Mouse (Mus musculus) liver, embryonic 16.5 days (tissue): ENCODE data around the gene Mad1l1. TPM values are rescaled to one million over a fixed set of nuclear protein-coding genes. Genes with fewer than 3 reads are reported as not detected.

Experiments
- ATAC-seq: fragments of 200-750 bp; cut with Nextera tagmentation; 2 replicates; pipeline ENCODE4 v1.8.0; 2017; ENCODE audit warnings: low read depth, mild to moderate bottlenecking, moderate number of reproducible peaks, moderate library complexity
- H3K27ac ChIP-seq: fragments of 300-500 bp; sonication (generic); 2 replicates; pipeline ENCODE4 v1.5.1; 2014; ENCODE audit warnings: mild to moderate bottlenecking, low read length
- H3K27me3 ChIP-seq: fragments of 300-500 bp; sonication (generic); 2 replicates; pipeline ENCODE4 v1.6.1; 2014; ENCODE audit warnings: low read depth, low read length, mixed read lengths; ENCODE audit not compliant: control insufficient read depth, insufficient read depth
- H3K36me3 ChIP-seq: fragments of 300-500 bp; sonication (generic); 2 replicates; pipeline ENCODE4 v1.6.1; 2014; ENCODE audit warnings: mild to moderate bottlenecking; ENCODE audit not compliant: control insufficient read depth, insufficient read depth
- H3K4me1 ChIP-seq: fragments of 300-500 bp; sonication (generic); 2 replicates; pipeline ENCODE4 v1.6.1; 2014; ENCODE audit warnings: low read depth, low read length, mixed read lengths; ENCODE audit not compliant: control insufficient read depth
- H3K4me2 ChIP-seq: fragments of 300-500 bp; sonication (generic); 2 replicates; pipeline ENCODE4 v1.6.1; 2014; ENCODE audit warnings: low read depth, low read length, mixed read lengths
- H3K4me3 ChIP-seq: fragments of 300-500 bp; sonication (generic); 2 replicates; pipeline ENCODE4 v1.5.1; 2014; ENCODE audit warnings: low read depth, mild to moderate bottlenecking, low read length
- H3K9ac ChIP-seq: fragments of 300-500 bp; sonication (generic); 2 replicates; pipeline ENCODE4 v1.6.1; 2014; ENCODE audit warnings: low read depth, low read length
- H3K9me3 ChIP-seq: fragments of 300-500 bp; sonication (generic); replicated peaks from 2 replicates; pipeline ENCODE4 v1.6.1; 2016; ENCODE audit warnings: low read length; ENCODE audit not compliant: control insufficient read depth
- WGBS: fragments of 180-500 bp; shearing (Covaris S2); extraction: QIAGEN DNeasy Blood & Tissue Kit; methylation state at CpG from one replicate; pipeline ENCODE4 v1.1.7; 2014; ENCODE audit not compliant: insufficient replicate concordance; 5-methylcytosine and 5-hydroxymethylcytosine counted together
- polyA plus RNA-seq: library from polyadenylated mRNA; unstranded; fragments of >200 nt; fragmentation: Nextera tagmentation; extraction: Ambion mirVana; gene quantifications from 2 replicates; pipeline ENCODE4 v1.2.1, GENCODE M21; 2015

Mad1l1 gene
- polyA plus RNA-seq, 1 experiment from 2014 or later: 19.3 TPM

DNA sequence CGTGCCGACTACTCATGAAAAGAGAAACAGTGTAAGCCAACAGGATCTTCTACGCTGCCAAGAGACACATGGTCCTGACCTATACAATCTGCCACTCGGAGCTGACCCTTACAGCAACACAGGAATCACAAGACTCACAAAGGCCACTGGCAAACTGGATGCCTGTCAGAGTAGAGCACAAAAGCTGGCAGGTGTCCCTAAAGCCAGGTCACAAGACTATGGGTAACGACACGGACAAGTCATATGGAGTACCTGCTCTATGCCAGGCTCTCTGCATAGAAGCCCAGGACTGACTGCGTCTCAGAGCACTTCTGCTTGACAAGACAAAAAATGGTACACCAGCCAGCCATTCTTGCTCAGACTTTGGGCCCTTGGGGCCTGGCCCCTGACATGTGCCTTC is 234.1 kb downstream of the Mad1l1 start:
- no peaks in the 10 kb centered on the region for H3K4me1 ChIP-seq
- no peak overlapping the region for H3K4me2 ChIP-seq
- H3K9ac ChIP-seq: no peak overlapping the region
- WGBS: 78% methylated on average over 7 of the region's 7 CpGs
- ATAC-seq: no peak
- no peaks in the 10 kb centered on the region for H3K27me3 ChIP-seq
- no peak overlapping the region for H3K4me3 ChIP-seq
- H3K27ac ChIP-seq: no peak overlapping the region
- H3K9me3 ChIP-seq: no peaks in the 10 kb centered on the region
- H3K36me3 ChIP-seq: no peaks in the 10 kb centered on the region

GRCm38 (mm10) chr5:140084341-140084740 is 237.0 kb downstream of the Mad1l1 start:
- no peak for ATAC-seq

DNA sequence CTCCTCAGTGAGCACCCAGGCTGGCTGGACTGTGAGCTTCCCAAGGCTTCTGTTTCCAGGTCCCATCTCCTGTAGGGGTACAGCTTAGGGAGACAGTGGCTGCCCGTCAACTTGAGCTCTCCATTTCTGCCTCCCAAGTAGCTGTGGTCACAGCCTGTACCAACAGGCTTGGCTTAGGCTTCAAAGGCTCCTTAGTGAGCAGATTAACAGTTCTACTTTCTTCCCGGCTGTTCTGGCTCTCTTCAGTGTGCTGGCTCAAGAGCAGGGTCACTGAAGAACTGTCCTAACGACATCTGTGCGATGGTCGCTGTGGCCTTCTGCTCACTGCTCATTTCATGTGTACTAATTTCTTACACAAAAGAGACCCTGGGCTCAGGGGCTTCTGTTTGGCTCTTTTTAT is 237.4 kb downstream of the Mad1l1 start:
- ATAC-seq: no peak
- Histone ChIP-seq H3K9ac (no peak overlapping the region), H3K4me1 (no peaks in the 10 kb centered on the region), H3K4me2 (no peak overlapping the region), H3K4me3 (no peak overlapping the region), H3K27me3 (no peaks in the 10 kb centered on the region), H3K36me3 (no peaks in the 10 kb centered on the region), H3K27ac (no peak overlapping the region), H3K9me3 (no peaks in the 10 kb centered on the region)
- WGBS: 79% methylated on average over 5 of the region's 5 CpGs

More at GRCm38 (mm10) chr5:140084341-140084740, 237.0 kb downstream of the Mad1l1 start:
- Histone ChIP-seq H3K27me3 (no peaks in the 10 kb centered on the region), H3K4me3 (no peak overlapping the region), H3K4me2 (no peak overlapping the region), H3K4me1 (no peaks in the 10 kb centered on the region), H3K36me3 (no peaks in the 10 kb centered on the region), H3K9ac (no peak overlapping the region), H3K9me3 (no peaks in the 10 kb centered on the region), H3K27ac (no peak overlapping the region)
- WGBS: 84% methylated on average over 6 of the region's 6 CpGs

DNA sequence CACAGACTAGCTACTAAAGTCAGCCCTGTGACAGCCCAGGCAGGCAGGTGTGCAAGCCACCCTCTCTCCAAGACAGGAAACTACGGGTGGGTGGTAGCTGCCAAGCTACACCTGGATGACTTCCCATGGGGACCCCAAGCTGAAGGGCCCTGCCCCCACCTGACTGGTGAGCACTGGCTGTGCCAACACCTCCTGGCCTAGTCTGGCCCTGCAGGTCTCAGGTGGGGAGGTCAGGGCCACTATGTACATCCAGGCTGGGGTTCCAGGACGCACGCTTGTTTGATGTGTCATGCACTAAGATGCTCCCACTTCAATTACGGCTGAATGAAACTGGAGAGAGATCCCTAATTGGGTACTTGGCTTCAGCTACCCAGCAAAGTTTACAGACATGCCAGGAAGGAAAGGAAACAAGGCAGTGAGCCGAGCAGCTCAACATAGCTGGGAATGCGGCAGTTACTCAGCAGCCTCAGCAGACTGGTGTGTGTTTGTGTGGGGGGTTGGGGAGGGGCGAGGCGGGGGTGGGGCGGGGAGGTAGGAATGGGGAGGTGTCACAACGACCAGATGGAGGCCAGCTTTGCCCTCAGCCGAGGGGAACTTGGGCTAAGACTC is 239.0 kb downstream of the Mad1l1 start:
- no peak overlapping the region for H3K4me3 ChIP-seq
- no peak overlapping the region for H3K27ac ChIP-seq
- no peak for ATAC-seq
- H3K27me3 ChIP-seq: no peaks in the 10 kb centered on the region
- no peak overlapping the region for H3K9ac ChIP-seq
- H3K4me1 ChIP-seq: no peaks in the 10 kb centered on the region
- H3K36me3 ChIP-seq: no peaks in the 10 kb centered on the region
- 61% methylated on average over 11 of the region's 11 CpGs for WGBS
- H3K4me2 ChIP-seq: no peak overlapping the region
- H3K9me3 ChIP-seq: no peaks in the 10 kb centered on the region

GRCm38 (mm10) chr5:140081084-140081483 is 240.3 kb downstream of the Mad1l1 start:
- WGBS: 74% methylated on average over 10 of the region's 10 CpGs
- no peak overlapping the region for H3K9ac ChIP-seq
- H3K4me3 ChIP-seq: no peak overlapping the region
- H3K36me3 ChIP-seq: no peaks in the 10 kb centered on the region
- no peak for ATAC-seq
- H3K27ac ChIP-seq: no peak overlapping the region
- H3K4me1 ChIP-seq: no peaks in the 10 kb centered on the region
- H3K27me3 ChIP-seq: no peaks in the 10 kb centered on the region
- no peak overlapping the region for H3K4me2 ChIP-seq
- H3K9me3 ChIP-seq: no peaks in the 10 kb centered on the region

DNA sequence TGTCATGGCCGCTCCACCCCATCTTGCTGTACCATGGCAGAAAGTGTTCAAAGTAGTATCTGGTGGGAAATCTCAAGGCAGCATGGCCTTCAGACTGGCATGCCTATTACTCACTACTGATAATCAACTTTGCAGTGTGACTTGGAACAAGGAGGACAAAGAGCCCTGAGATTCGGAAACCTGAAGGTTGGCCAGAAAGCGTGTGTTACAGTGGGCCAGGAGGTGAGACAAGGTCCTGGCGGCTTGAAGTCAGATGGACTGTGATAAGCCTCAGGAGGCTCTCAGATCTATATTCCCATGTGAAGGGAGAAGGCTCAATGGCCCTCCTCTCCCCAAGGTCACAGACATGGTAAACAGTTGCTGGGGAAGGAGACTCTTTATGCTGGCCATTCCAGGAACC is 241.8 kb downstream of the Mad1l1 start:
- no peak overlapping the region for H3K4me3 ChIP-seq
- no peaks in the 10 kb centered on the region for H3K9me3 ChIP-seq
- H3K9ac ChIP-seq: no peak overlapping the region
- H3K4me1 ChIP-seq: no peaks in the 10 kb centered on the region
- ATAC-seq: no peak
- H3K27me3 ChIP-seq: no peaks in the 10 kb centered on the region
- 79% methylated on average over 4 of the region's 4 CpGs for WGBS
- no peaks in the 10 kb centered on the region for H3K36me3 ChIP-seq
- no peak overlapping the region for H3K4me2 ChIP-seq
- H3K27ac ChIP-seq: no peak overlapping the region

GRCm38 (mm10) chr5:140078406-140078805 is 242.9 kb downstream of the Mad1l1 start:
- Histone ChIP-seq H3K4me2 (no peak overlapping the region), H3K4me1 (no peaks in the 10 kb centered on the region), H3K4me3 (no peak overlapping the region), H3K36me3 (no peaks in the 10 kb centered on the region), H3K27me3 (no peaks in the 10 kb centered on the region), H3K9ac (no peak overlapping the region), H3K27ac (no peak overlapping the region), H3K9me3 (no peaks in the 10 kb centered on the region)
- 90% methylated on average over 3 of the region's 3 CpGs for WGBS
- no peak for ATAC-seq

DNA sequence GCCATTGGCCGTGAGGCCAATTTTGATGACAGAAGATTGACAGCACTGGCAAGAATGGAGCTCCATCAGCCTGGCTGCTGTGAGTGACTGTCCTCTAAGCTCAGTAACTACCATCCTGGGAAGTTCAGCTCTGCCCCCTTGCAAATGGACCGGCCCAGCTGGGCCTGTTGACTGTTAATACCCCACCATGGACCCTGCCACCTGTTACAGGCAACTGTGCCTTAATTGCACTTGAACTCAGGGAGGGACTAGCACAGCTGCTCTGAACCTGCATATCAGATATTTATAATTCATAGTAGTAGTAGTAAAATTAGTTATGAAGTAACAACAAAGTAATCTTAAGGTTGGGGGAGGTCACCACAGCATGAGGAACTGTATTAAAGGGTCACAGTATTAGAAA is 244.9 kb downstream of the Mad1l1 start:
- WGBS: 70% methylated on average over 2 of the region's 2 CpGs
- no peak overlapping the region for H3K4me2 ChIP-seq
- no peaks in the 10 kb centered on the region for H3K36me3 ChIP-seq
- no peak overlapping the region for H3K9ac ChIP-seq
- H3K4me3 ChIP-seq: no peak overlapping the region
- H3K9me3 ChIP-seq: no peaks in the 10 kb centered on the region
- H3K27ac ChIP-seq: no peak overlapping the region
- no peaks in the 10 kb centered on the region for H3K27me3 ChIP-seq
- no peaks in the 10 kb centered on the region for H3K4me1 ChIP-seq
- no peak for ATAC-seq

- Histone ChIP-seq H3K27ac (no peak overlapping the region), H3K4me2 (no peak overlapping the region), H3K9me3 (no peaks in the 10 kb centered on the region), H3K36me3 (no peaks in the 10 kb centered on the region), H3K27me3 (no peaks in the 10 kb centered on the region), H3K9ac (no peak overlapping the region), H3K4me3 (no peak overlapping the region), H3K4me1 (no peaks in the 10 kb centered on the region)
- WGBS: 69% methylated on average over 12 of the region's 12 CpGs
- no peak for ATAC-seq
Observed at GRCm38 (mm10) chr5:140073671-140074116, 247.7 kb downstream of the Mad1l1 start.
